Mouse (Mus musculus) CH12.LX (cell line): Measurements from ENCODE around the gene Ptpn14.

Experiments used
- CTCF ChIP-seq, 2 experiments: IDR thresholded peaks in 1 of 2; conservative IDR thresholded peaks in 1 of 2; 2 replicates each; pipeline ENCODE4 v1.5.1; 2011 to 2012; ENCODE audit warnings: low read depth in 2 of 2, low read length in 2 of 2, improper control_type of control experiment in 1 of 2, inconsistent platforms in 1 of 2, mild to moderate bottlenecking in 1 of 2, moderate library complexity in 1 of 2
- E2F4 ChIP-seq: IDR thresholded peaks from 2 replicates; pipeline ENCODE4 v1.6.1; 2011; ENCODE audit warnings: low read depth, low read length, improper control_type of control experiment; ENCODE audit not compliant: insufficient replicate concordance
- EP300 ChIP-seq: IDR thresholded peaks from 2 replicates; pipeline ENCODE4 v1.6.1; 2011; ENCODE audit warnings: low read length, improper control_type of control experiment
- ETS1 ChIP-seq: conservative IDR thresholded peaks from 2 replicates; pipeline ENCODE4 v1.6.1; 2012; ENCODE audit warnings: low read depth, mild to moderate bottlenecking, inconsistent platforms, low read length, improper control_type of control experiment, moderate library complexity
- MAFK ChIP-seq: IDR thresholded peaks from 2 replicates; pipeline ENCODE4 v1.6.1; 2011; ENCODE audit warnings: low read length, improper control_type of control experiment; ENCODE audit not compliant: insufficient replicate concordance
- POLR2A ChIP-seq: IDR thresholded peaks from 2 replicates; pipeline ENCODE4 v1.6.1; 2011; ENCODE audit warnings: low read depth, mild to moderate bottlenecking, improper control_type of control experiment, low read length
- TCF12 ChIP-seq: IDR thresholded peaks from 2 replicates; pipeline ENCODE4 v1.6.1; 2014; ENCODE audit warnings: low read depth, mild to moderate bottlenecking, inconsistent platforms, low read length, improper control_type of control experiment
- ZNF384 ChIP-seq: IDR thresholded peaks from 2 replicates; pipeline ENCODE4 v1.6.1; 2012; ENCODE audit warnings: low read depth, low read length, improper control_type of control experiment, inconsistent platforms

DNA sequence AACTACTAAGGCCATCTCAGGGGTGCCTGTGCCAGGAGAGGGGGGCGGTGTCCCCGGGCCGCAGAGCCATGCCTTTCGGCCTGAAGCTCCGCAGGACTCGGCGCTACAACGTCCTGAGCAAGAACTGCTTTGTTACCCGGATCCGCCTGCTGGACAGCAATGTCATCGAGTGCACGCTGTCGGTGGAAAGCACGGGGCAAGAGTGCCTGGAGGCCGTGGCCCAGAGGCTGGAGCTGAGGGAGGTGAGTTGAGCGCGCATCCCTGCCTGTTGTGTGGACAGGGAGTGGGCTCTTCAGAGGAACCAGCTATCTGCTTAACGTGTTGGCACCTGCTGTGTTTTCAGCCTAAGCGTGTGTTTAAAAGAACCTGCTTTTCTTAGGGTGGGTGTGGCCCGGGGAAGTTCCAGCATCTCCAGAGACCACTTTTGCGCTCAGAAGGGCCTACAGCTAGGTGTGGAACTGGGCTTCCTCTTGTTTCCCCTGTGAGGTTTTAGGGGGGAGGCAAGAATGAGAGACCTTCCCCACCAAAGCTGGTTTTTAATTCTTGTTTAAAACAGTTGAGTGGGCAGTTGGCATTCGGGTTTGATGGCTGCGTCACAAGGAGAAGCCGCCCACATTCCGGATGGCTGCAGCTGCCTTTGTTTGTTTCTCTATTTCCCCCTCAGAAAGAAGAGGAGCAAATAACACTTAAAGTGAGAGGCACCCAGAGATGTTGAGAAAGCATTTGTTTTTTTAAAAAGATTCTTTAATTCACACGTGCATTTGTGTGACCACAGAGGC lies 58.8 kb downstream of the Ptpn14 start:
- TF ChIP-seq EP300: no peak
- TF ChIP-seq CTCF (conservative IDR thresholded peaks at IDR 0.05 in 1 of 2, IDR thresholded peaks at IDR 0.05 in 1 of 2; ENCODE audit: low read depth in 2 of 2, low read length in 2 of 2): no peak
- TF ChIP-seq ETS1: no peak
- TF ChIP-seq MAFK: no peak
- TF ChIP-seq ZNF384: no peak
- no peak for TF ChIP-seq E2F4
- TF ChIP-seq POLR2A: no peak
- TF ChIP-seq TCF12: no peak
